Mouse (Mus musculus): Measurements from ENCODE around the gene Nhsl2.
"Not testable (repeated sequence)": the region's sequence is repeated elsewhere in the genome, so short reads cannot be mapped to it uniquely, and the experiment has no call there.

Gene Nhsl2

DNA sequence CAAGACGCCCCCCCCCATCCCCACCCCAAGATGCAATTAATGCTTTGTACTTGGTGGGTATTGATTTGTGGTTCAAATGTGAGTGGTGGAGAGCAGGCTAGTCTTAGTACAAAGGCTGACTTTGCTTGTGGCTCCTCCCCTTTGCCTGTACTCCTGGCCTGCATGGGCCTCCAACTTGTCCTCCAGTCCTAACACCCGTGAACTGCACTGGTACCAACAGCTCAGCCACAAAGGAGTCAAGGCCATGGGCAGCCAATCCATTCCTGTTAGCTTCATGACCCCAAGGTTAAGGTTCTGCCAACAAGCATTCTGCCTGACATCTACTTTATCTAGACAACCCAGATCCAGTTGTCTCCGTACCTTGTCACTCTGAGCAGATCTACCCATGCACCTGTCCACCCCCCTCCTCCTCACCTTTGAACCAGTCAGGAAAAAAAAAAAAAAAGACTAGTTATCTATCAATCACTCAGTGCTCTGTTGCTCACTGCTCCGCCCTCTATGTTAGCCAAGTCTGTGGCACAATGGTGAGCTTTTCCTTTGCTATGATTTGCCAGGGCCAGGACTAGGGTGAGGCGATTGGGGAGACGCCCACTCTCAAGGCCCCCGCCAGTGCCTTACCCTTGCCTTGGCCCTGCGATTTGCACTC is 236.7 kb downstream of the Nhsl2 start:
- DNase-seq (ENCODE audit: low spot score): no peak

DNA sequence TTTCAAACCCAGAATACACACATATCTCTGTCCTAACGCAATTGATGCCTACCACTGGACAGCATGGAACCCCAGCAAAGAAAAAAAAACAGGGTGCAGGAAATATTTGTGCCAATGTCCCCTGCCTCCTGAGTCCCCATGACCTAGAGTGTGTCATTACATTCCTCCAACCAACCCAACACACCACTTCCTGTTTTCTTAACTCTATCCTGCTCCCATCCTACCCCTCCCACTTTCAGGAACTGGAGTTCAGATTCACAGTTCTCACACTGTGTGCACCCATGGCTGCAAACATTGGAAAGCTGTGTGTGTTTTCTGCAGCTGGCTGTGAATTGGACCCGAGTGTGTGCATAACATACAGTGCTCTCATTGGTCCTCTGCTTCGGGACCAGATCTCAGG is 241.4 kb downstream of the Nhsl2 start:
- DNase-seq (ENCODE audit: low spot score): no peak

DNA sequence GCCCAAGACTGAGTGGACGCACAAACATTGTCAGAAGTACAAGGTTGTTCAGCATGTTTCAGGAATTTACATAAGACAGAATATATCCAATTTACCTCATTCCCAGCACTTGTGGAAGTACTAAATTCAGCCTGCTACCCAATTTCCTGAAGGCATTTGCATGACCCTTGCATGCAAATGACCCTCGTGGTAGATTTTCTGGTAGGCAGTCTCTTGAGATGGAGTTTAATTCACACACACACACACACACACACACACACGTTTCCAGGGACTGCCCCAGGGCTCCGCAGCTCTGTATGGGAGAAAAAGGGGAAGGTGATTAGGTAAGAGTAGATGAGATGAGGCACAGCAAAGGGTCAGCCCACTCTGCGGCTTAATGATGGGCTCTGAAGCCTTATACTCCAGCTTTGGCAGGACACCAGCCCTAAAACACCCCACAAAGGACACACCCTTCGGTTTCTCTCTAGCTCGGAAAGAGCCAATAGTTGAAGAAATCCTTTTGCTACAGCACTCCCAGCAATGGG is 245.3 kb downstream of the Nhsl2 start:
- no peak for DNase-seq (ENCODE audit: low spot score)

DNA sequence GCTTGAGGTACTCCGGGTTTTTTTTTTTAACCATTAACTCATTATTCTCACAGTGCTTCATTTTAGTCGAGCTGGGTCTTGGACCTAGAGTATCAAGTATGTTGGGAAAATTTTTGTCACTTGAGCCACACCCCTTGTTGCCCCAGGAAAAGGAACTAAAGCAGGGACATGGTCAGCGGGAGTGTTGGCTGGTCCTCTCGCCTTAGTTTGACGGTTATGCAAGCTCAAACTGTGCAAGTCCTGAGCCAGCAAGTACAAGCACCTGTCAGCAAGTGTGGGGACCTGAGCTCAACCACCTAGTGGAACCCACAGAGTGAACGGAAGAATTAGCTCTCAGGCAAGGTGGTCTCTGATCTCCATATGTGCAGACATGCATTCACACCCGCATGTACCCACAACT is 252.7 kb downstream of the Nhsl2 start:
- no peak for DNase-seq (ENCODE audit: low spot score)

DNA sequence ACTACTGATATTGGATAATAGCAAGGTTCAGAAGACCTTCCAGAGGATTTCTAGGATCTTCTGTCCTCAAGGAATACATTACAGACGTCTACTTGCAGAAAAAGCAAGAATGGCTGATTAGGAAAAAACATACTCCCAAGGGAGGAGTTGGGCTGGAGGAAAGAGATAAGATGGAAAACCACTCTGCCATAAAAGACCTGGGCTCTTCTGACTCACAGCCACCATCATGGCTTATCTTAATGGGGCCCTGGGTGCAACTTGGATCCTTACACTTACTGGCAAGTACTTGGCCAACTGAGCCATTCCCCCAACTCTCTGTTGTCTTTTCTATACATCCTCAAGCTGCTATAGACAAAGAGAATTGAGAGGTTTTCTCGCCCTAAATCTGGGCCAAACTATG is 254.6 kb downstream of the Nhsl2 start:
- not testable (repeated sequence) for DNase-seq (ENCODE audit: low spot score)

DNA sequence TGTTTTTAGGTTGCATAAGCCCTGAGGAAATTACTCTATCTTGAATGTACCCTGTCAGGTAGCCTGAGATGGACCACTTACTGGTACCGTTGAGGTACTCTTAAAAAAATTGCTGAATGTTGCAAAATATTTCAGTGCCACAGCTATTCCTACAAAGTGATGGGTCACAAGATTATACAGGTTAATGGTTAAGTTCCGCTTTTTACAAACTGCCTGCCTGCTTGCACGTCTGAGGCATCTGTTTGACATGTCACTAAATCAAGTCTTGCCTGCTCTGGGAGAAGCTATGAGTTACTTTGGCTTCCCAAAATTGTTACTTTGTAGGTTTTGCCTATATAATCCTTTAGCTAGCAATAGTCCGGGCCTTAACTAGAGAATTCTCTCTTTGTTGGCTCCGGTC is 260.2 kb downstream of the Nhsl2 start:
- not testable (repeated sequence) for DNase-seq (ENCODE audit: low spot score)

DNA sequence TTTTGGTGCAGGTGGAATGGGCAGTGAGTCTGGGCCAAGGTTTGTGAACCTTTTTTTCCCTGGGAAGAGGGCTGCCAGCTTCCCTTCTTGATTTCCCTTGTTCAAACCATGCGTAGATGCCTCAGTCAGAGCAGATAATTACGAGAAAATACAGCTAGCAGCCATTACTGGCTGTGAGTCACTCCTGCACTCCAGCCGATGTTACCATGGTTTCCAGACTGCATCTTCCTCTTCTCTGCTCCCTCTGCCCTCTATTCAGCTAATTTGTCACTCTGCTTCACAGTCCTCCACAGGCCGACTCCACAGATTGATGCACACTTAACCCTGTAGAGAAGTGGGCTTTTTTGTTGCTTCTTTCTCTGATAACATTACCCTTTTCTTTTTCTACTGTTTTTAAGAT is 266.5 kb downstream of the Nhsl2 start:
- no peak for DNase-seq (ENCODE audit: low spot score)

DNA sequence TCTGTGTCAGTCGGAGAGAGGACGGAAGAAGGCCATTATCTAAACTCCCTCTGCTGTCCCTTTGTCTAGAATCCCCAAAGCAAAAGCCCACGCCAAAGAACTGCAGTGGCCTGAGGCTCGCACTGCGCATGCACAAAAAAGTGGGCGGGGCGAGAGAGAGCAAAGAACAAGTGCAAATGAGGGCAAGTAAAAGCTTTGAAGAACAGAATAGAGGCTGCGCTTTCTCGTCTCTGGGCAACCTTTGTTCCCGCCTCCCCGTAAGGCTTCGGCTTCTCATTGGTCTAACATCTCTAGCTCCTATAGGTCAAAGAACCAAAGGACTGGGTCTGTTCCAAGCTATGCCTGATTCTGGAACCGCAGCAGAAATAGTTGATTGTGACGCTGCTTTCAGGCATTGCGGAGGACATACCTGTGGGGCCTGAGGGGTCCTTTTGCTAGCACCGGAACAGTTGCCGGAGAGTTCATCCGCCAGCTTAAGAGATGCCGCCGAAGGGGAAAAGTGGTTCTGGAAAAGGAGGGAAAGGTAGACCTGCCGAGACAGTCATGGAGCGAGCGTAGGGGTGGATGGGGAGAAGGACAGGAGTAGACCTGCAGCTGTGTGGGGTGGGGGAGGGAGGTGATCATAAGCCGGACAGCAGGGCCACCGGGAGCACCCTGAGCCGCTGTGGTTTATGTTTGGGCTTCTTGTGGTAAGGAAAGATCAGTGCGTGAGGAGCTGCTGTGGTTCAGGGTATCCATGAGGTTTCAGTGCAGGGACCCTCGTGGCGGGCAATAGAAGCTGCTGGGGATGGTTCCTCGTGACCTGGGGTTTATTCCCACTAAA is 270.1 kb downstream of the Nhsl2 start, which contains the start of gene Pin4:
Gene Pin4, plus strand, starts transcription at position 406 of the 823 bp plus-strand sequence.
- DNase-seq (ENCODE audit: low spot score): peak; percentile 95

DNA sequence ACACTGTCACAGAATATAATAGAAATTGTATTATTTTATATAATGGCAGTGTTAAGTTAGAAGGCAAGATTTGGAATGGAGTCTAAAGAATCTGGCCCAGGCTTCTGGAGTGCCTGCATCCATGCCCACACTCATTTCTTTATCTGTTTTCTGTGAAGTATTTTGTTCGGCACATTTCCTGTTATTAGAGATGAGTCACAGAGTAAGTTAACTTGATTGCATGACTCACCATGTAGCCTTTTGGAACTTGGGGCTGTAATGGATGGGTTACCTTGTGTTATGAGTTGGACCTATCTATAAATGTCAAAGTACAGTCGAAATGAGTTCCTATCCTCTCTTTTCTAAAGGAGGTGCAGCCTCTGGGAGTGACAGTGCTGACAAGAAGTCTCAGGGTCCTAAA is 272.1 kb downstream of the Nhsl2 start:
- DNase-seq (ENCODE audit: low spot score): no peak

DNA sequence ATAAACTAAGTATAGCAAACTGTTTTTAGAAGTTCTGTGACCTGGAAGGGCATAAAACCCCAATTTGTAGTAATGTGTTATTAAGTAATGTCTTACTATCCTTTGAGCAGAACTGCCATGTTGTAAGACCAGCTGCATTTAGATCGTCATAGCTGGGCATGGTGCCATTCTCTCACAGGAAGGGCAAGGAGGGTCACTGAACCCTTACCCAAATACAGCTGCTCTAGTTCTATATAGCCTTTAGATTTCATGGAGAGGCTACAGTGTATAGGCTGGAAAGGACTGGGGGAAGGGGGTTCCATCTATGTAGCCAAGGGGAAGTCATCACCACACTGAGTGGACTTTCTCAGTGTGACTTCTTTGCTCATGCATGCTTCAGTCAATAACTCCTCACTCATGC is 292.0 kb downstream of the Nhsl2 start:
- no peak for DNase-seq (ENCODE audit: low spot score)

Data from retina, embryonic 14.5 days (tissue).